Mouse (Mus musculus): ENCODE measurements around the gene Ppbp.

- no peak for TF ChIP-seq CTCF (IDR thresholded peaks at IDR 0.05; ENCODE audit: control insufficient read depth, insufficient read depth, low read length)
- no peak for TF ChIP-seq POLR2A (IDR thresholded peaks at IDR 0.05; ENCODE audit: borderline replicate concordance, control insufficient read depth, low read depth, low read length)
These were observed 17.6 kb downstream of the Ppbp start, which contains the start of gene Cxcl3 for GRCm38 (mm10) chr5:90785659-90786588.

Data from bone marrow, adult 2 months (tissue).